Mouse (Mus musculus): ENCODE data around the gene Bcl2l11. TPM values are rescaled to one million over a fixed set of nuclear protein-coding genes. Genes with fewer than 3 reads are reported as not detected.
A peak's percentile ranks its signal among the peaks of the same experiment; 100 is the strongest.
"Not testable (repeated sequence)": the region's sequence is repeated elsewhere in the genome, so short reads cannot be mapped to it uniquely, and the experiment has no call there.

Gene Bcl2l11
- polyA plus RNA-seq, 1 experiment from 2014 or later, result 16.9 TPM

GRCm38 (mm10) chr2:128172266-128172665, 46.4 kb downstream of the Bcl2l11 start:
- Histone ChIP-seq H3K4me1 (peaks cover 36% of the 10 kb centered on the region), H3K4me3 (no peak overlapping the region), H3K9me3 (no peaks in the 10 kb centered on the region), H3K36me3 (no peaks in the 10 kb centered on the region), H3K27me3 (ENCODE audit: insufficient read depth, poor library complexity, severe bottlenecking) (no peaks in the 10 kb centered on the region), H3K27ac (no peak overlapping the region)
- WGBS, result 86% methylated on average over 5 of the region's 5 CpGs
- DNase-seq (ENCODE audit: low spot score), result no peak

GRCm38 (mm10) chr2:128174176-128174575, 48.3 kb downstream of the Bcl2l11 start:
- DNase-seq (ENCODE audit: low spot score), result no peak
- H3K27me3 ChIP-seq (ENCODE audit: insufficient read depth, poor library complexity, severe bottlenecking), result no peaks in the 10 kb centered on the region
- H3K4me3 ChIP-seq, result no peak overlapping the region
- H3K4me1 ChIP-seq, result peaks cover 49% of the 10 kb centered on the region
- H3K9me3 ChIP-seq, result no peaks in the 10 kb centered on the region
- H3K27ac ChIP-seq, result peak overlapping the region; percentile 63; the same call in 1 of the 2 replicates
- 28% methylated on average over 5 of the region's 5 CpGs for WGBS
- H3K36me3 ChIP-seq, result no peaks in the 10 kb centered on the region

- Histone ChIP-seq H3K36me3 (no peaks in the 10 kb centered on the region), H3K4me1 (peaks cover 55% of the 10 kb centered on the region), H3K27ac (peak overlapping the region; percentile 63; the same call in 1 of the 2 replicates), H3K9me3 (no peaks in the 10 kb centered on the region), H3K27me3 (ENCODE audit: insufficient read depth, poor library complexity, severe bottlenecking) (no peaks in the 10 kb centered on the region), H3K4me3 (no peak overlapping the region)
- WGBS, result 61% methylated on average over 9 of the region's 9 CpGs
- no peak for DNase-seq (ENCODE audit: low spot score)
Measured at GRCm38 (mm10) chr2:128174604-128175342, 48.9 kb downstream of the Bcl2l11 start.

DNA sequence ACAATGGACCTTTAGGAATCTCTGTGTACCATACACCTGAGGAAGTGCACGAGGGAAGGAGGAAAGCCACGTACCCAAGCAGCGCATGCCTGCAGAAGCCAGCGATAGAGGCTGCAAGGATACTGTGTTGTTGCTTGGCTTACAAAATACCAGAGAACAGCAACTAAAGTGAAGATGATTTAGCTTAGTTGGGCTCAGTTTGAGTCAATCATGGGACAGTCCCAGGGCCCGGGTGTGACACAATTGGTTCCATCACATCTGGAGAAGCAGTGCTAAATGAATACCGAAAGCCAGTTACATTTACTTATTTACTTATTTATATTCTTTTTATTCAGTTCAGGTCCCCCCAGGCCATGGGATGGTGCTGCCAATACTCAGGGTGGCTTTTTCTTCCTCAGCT, 49.8 kb downstream of the Bcl2l11 start:
- H3K36me3 ChIP-seq, result no peaks in the 10 kb centered on the region
- H3K4me3 ChIP-seq, result no peak overlapping the region
- DNase-seq (ENCODE audit: low spot score), result no peak
- H3K27me3 ChIP-seq (ENCODE audit: insufficient read depth, poor library complexity, severe bottlenecking), result no peaks in the 10 kb centered on the region
- H3K27ac ChIP-seq, result no peak overlapping the region
- no peaks in the 10 kb centered on the region for H3K9me3 ChIP-seq
- H3K4me1 ChIP-seq, result peaks cover 61% of the 10 kb centered on the region
- 90% methylated on average over 6 of the region's 6 CpGs for WGBS

DNA sequence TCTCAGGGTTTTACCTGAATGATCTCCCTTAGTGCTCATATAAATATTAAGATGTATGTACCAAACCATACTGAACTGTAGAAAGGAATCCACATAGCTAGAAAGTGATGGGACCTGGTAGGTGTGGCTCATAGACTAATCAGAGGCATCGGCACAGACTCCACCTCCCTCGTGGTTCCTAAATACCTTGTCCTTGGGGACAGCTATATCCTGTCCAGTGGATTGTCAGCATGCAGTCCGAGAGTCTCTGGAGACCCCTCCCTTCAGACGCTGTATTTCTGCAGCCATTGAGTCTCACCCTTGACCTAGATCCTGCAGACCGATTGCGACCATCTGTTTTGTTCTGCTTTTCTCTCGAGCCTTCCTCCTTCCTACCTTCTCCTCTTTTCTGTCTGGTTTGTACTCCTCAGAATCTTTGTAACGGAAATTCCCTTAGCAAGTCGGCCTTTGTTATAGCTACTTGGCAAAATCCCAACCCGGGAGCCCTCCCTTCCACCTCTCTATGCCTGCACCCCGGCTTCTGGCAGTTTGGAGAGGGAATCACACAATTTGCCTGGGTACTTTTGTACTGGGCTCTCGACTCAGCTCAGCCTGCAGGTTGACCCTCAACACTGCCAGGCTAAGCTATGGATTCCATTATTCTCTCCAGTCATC, 50.7 kb downstream of the Bcl2l11 start:
- H3K4me3 ChIP-seq, result no peak overlapping the region
- peak overlapping the region; percentile 78; the same call in 1 of the 2 replicates for H3K27ac ChIP-seq
- H3K36me3 ChIP-seq, result no peaks in the 10 kb centered on the region
- no peaks in the 10 kb centered on the region for H3K9me3 ChIP-seq
- 56% methylated on average over 12 of the region's 12 CpGs for WGBS
- no peak for DNase-seq (ENCODE audit: low spot score)
- no peaks in the 10 kb centered on the region for H3K27me3 ChIP-seq (ENCODE audit: insufficient read depth, poor library complexity, severe bottlenecking)
- peaks cover 61% of the 10 kb centered on the region for H3K4me1 ChIP-seq

- Histone ChIP-seq H3K27me3 (ENCODE audit: insufficient read depth, poor library complexity, severe bottlenecking) (no peaks in the 10 kb centered on the region), H3K4me1 (peaks cover 61% of the 10 kb centered on the region), H3K9me3 (no peaks in the 10 kb centered on the region), H3K36me3 (no peaks in the 10 kb centered on the region), H3K4me3 (no peak overlapping the region), H3K27ac (peak overlapping the region; percentile 78)
- no peak for DNase-seq (ENCODE audit: low spot score)
- WGBS, result 25% methylated on average over 5 of the region's 5 CpGs
Measured at GRCm38 (mm10) chr2:128177241-128177661, 51.4 kb downstream of the Bcl2l11 start.

DNA sequence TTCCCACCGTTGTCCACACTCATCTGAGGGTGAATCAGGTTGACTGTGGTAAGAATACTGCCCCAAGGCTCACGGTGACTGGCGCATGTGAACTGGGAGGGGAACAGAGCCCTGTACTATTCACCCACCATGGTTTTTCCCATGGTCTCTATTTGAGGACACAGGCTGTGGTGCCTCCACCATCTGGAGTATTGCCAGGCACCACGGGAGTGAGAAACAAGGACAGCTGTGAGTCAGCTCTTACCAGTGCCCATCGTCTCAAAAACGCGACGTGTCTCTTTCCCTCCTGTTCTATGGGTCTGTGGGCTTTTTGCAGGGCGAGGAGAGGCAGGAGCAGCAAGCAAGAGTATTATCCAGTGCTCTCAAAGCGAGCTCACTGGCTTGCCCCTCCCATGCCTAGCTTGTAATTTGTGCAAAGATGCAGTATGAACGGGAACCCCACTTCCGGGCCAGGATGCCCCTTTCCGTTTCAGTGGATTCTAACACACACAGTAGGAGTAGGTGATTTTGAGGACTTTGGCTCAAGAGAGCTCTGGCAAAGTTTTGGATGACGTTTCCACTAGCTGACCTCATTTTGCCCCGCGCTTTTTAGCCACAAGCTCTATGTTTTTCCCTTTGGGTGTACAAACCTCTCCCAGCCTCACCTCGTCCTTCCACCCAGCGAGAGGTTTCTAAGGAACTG, 53.4 kb downstream of the Bcl2l11 start:
- WGBS, result 74% methylated on average over 18 of the region's 18 CpGs
- H3K4me1 ChIP-seq, result peaks cover 51% of the 10 kb centered on the region
- DNase-seq (ENCODE audit: low spot score), result no peak

DNA sequence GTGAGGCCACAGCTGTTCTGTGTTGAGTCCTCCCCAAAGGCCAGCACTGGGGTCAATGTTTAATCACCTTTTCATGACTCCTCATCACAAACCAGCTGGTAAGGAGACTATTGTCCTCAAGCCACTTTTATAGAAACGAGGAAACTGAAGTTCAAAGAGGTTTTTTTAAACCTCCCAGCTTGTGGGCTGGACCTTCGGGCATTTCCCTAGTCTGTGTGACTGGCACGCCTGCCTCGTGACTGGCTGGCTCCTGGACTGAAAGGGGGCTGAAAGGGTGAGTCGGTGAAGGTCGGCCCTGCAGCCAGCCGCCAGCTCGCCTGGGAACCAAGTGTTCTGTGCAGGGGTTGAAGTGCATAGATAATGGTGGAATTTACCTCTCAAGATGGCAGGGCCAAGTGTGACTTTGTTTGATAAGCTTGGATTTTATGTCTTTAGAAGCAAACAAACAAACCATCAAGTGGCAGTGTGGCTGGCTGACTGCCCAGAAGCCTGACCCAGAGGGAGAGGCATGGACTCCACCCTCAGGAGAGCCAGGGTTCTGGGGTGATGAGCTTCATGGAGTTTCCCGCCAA, 54.1 kb downstream of the Bcl2l11 start:
- no peaks in the 10 kb centered on the region for H3K36me3 ChIP-seq
- no peak overlapping the region for H3K4me3 ChIP-seq
- 15% methylated on average over 9 of the region's 9 CpGs for WGBS
- no peaks in the 10 kb centered on the region for H3K27me3 ChIP-seq (ENCODE audit: insufficient read depth, poor library complexity, severe bottlenecking)
- DNase-seq (ENCODE audit: low spot score), result peak; percentile 89
- H3K9me3 ChIP-seq, result no peaks in the 10 kb centered on the region
- peak overlapping the region; percentile 81 for H3K27ac ChIP-seq
- peaks cover 44% of the 10 kb centered on the region for H3K4me1 ChIP-seq

More for the DNA sequence above, 53.4 kb downstream of the Bcl2l11 start:
- Histone ChIP-seq H3K9me3 (no peaks in the 10 kb centered on the region), H3K4me3 (no peak overlapping the region), H3K27ac (peak overlapping the region; percentile 81), H3K27me3 (ENCODE audit: insufficient read depth, poor library complexity, severe bottlenecking) (no peaks in the 10 kb centered on the region), H3K36me3 (no peaks in the 10 kb centered on the region)

GRCm38 (mm10) chr2:128182181-128182580, 56.3 kb downstream of the Bcl2l11 start:
- H3K27me3 ChIP-seq (ENCODE audit: insufficient read depth, poor library complexity, severe bottlenecking); H3K9me3 ChIP-seq; H3K36me3 ChIP-seq; H3K27ac ChIP-seq; H3K4me3 ChIP-seq; DNase-seq (ENCODE audit: low spot score): not testable (repeated sequence)
- H3K4me1 ChIP-seq, result peaks cover 38% of the 10 kb centered on the region
- 82% methylated on average over 9 of the region's 9 CpGs for WGBS

GRCm38 (mm10) chr2:128182751-128183150, 56.9 kb downstream of the Bcl2l11 start:
- Histone ChIP-seq H3K9me3 (no peaks in the 10 kb centered on the region), H3K27ac (no peak overlapping the region), H3K27me3 (ENCODE audit: insufficient read depth, poor library complexity, severe bottlenecking) (no peaks in the 10 kb centered on the region), H3K4me3 (no peak overlapping the region), H3K36me3 (no peaks in the 10 kb centered on the region), H3K4me1 (peaks cover 36% of the 10 kb centered on the region)
- WGBS, result 80% methylated on average over 4 of the region's 4 CpGs
- DNase-seq (ENCODE audit: low spot score), result no peak

DNA sequence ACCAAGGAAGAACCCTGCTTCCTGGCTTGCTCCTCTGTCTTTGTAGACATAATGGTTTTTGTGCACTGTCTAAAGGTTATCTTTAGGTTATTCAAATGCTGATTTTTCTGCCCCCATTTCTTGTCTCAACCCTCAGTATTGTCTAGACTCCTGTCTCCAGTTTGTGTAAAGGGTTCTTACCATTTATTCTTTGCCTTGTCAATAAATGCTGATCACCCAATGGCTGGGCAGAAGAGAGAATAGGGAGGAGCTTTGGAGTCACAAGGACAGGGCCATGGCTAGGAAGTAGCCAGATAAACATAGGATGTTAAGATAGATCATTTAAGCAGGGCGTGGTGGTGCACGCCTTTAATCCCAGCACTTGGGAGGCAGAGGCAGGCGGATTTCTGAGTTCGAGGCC, 57.9 kb downstream of the Bcl2l11 start:
- no peak for DNase-seq (ENCODE audit: low spot score)
- peaks cover 34% of the 10 kb centered on the region for H3K4me1 ChIP-seq
- WGBS, result 90% methylated on average over 3 of the region's 4 CpGs
- no peak overlapping the region for H3K4me3 ChIP-seq
- H3K36me3 ChIP-seq, result no peaks in the 10 kb centered on the region
- no peaks in the 10 kb centered on the region for H3K9me3 ChIP-seq
- H3K27me3 ChIP-seq (ENCODE audit: insufficient read depth, poor library complexity, severe bottlenecking), result no peaks in the 10 kb centered on the region
- H3K27ac ChIP-seq, result no peak overlapping the region

GRCm38 (mm10) chr2:128185942-128186341, 60.1 kb downstream of the Bcl2l11 start:
- WGBS, result 59% methylated on average over 4 of the region's 4 CpGs
- Histone ChIP-seq H3K9me3 (no peaks in the 10 kb centered on the region), H3K27ac (peak overlapping the region; percentile 70; the same call in 1 of the 2 replicates), H3K4me1 (peaks cover 25% of the 10 kb centered on the region), H3K27me3 (ENCODE audit: insufficient read depth, poor library complexity, severe bottlenecking) (no peaks in the 10 kb centered on the region), H3K4me3 (no peak overlapping the region), H3K36me3 (no peaks in the 10 kb centered on the region)
- no peak for DNase-seq (ENCODE audit: low spot score)

DNA sequence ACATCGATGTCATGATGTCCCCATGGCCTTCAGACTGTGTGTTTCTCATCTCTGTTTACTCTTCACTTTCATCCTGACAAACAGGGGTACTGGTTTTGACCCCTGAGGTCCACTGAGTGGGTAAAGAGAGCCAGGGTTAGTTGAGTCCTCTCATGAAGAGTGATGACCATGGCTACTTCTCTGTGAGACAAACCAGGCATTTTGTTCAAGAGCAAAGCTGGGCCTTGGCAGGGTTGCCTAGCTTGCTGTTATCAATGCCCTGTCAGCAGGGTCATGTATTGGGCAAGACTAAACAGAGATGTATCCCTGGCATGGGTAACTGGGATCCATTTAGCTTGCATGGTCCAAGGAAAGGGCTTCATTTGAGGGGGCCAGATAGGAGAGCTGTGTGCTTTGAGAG, 61.4 kb downstream of the Bcl2l11 start:
- no peaks in the 10 kb centered on the region for H3K27me3 ChIP-seq (ENCODE audit: insufficient read depth, poor library complexity, severe bottlenecking)
- no peaks in the 10 kb centered on the region for H3K9me3 ChIP-seq
- no peaks in the 10 kb centered on the region for H3K36me3 ChIP-seq
- 79% methylated on average over 1 of the region's 1 CpGs for WGBS
- H3K4me3 ChIP-seq, result no peak overlapping the region
- H3K27ac ChIP-seq, result no peak overlapping the region
- peaks cover 25% of the 10 kb centered on the region for H3K4me1 ChIP-seq
- no peak for DNase-seq (ENCODE audit: low spot score)

Data from heart, embryonic 10.5 days (tissue).